Mouse (Mus musculus): Measurements from ENCODE around the gene Pnldc1.

The Pnldc1 gene

DNA sequence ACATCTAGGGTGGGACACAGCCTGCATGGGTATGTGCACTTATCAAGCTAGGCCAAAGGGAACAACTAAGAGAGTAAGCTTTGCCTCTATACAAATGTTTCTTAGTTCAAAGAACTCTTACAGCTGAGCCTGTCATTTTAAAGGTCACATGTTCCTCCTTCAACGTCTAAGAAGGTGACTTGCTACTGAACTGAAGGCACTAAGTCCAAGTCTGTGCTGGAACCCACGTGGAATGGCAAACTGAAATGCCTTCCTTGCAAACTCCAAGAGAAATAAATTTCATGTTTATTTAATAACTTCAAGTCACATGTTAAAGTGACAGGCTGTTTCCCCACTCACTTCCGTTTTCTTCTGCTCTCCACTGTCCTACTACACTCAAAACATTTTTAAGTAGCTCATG is 52.6 kb downstream of the Pnldc1 start:
- DNase-seq (ENCODE audit: low spot score in 2 of 2): no peak

GRCm38 (mm10) chr17:12854386-12854785 is 55.6 kb downstream of the Pnldc1 start:
- no peak for DNase-seq (ENCODE audit: low spot score in 2 of 2)

- no peak for DNase-seq (ENCODE audit: low spot score in 2 of 2)
Observed at GRCm38 (mm10) chr17:12853821-12854220, 56.2 kb downstream of the Pnldc1 start.

GRCm38 (mm10) chr17:12851689-12852088 is 58.3 kb downstream of the Pnldc1 start:
- peak in 1 of 2 experiments; percentile 32 for DNase-seq (ENCODE audit: low spot score in 2 of 2)

GRCm38 (mm10) chr17:12849778-12850382 is 60.1 kb downstream of the Pnldc1 start:
- DNase-seq (ENCODE audit: low spot score in 2 of 2): peak in 1 of 2 experiments; percentile 44

DNA sequence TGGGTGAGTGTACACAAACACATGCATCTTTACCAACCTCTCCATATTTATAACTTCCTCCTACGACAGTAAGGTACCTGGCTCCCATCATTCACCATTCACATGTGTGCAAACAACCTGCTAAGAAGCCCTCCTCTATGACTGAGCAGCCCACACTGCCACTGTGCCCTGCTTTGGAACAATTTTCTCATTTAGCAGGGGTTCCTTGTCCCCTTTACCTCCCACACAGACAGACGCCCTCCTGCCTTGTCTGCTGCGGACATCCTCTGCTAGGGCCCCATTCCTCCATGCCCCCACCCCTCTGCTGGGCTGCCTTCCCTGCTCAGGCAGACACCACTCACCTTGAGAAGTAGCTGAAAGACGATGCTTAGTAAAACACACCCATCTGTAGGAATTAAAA is 62.3 kb downstream of the Pnldc1 start:
- DNase-seq (ENCODE audit: low spot score in 2 of 2): no peak

- no peak for DNase-seq (ENCODE audit: low spot score in 2 of 2)
Observed at GRCm38 (mm10) chr17:12846474-12846873, 63.6 kb downstream of the Pnldc1 start.

DNA sequence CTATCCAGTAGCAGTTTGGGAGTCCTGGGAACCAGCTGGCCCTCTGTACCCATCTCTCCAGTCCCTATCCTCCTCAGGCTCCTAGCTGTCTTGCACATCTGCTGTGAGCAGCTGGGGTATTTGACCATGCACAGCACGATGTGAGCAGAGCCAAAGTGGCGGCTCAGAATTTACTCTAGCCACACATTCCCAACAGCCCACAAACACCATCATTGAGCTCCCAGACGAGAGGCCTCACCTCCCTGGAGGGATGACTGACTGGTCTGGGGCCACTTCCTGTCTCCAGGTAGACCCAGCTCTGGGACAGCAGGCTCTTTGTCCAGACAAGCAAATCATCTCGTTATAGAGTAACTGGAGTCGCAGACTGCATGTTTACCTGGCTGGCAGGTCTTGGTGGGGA is 64.2 kb downstream of the Pnldc1 start:
- DNase-seq (ENCODE audit: low spot score in 2 of 2): no peak

DNA sequence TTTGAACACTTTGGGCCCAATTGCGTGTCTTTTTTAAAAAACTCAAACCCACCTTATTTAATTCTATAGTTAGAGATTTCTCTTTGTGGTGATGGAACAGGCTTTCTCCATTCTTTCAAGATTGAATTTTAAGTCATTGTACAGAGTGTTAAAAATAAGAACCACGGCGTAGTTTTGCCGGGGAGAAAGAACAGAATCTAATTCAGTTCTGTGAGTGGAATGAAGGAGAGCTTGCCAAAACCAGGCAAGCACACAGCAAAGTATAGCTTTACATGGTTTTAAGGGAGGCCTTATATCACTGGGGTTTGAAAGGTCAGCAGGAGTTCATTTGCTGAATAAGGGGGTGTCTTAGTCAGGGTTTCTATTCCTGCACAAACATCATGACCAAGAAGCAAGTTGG is 65.5 kb downstream of the Pnldc1 start:
- DNase-seq (ENCODE audit: low spot score in 2 of 2): no peak

- no peak for DNase-seq (ENCODE audit: low spot score in 2 of 2)
Observed at GRCm38 (mm10) chr17:12843826-12844225, 66.2 kb downstream of the Pnldc1 start.

DNA sequence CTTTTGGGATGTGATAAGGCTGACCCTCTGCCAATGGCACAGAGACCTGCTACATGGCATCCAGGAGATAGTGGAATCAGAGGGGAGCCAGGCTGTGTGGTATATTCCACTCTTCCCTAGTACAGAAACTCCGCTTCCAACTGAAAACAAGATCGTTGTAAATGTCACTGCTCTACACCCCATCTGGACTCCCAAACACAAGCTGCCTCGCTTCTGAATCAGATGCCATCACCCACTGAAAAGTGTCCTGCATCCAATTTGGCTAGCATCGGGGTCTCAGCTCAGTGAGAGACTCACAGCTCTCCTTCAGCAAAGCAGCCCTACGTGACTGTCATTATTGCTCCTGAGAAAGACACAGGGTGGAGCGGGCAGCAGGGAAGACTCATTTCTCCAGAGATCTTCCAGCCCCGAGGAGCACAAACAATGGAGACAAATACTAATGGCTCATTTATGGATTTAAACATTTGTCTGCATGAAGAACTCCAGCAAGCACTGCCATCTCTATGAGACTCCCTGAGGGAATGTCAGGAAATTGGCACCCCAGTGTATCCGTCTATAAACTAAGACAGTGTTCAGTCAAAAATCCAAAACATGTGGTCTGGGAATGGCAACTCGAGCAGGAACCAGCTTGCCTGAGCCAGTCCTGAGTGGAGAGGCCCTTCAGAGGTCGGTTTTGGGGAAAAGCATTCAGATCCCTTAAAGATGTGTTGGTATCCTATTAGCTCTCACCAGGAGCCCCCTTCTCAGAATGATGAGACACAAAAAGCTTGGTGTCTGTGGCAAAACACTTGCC is 70.4 kb downstream of the Pnldc1 start:
- DNase-seq (ENCODE audit: low spot score in 2 of 2): peak; percentile 39 to 43
